Mouse (Mus musculus): ENCODE data around the gene Ubald2.

GRCm38 (mm10) chr11:116413631-116414022, 20.3 kb upstream of the Ubald2 start:
- no peak for TF ChIP-seq CTCF (IDR thresholded peaks at IDR 0.05; ENCODE audit: low read depth)
- no peak for TF ChIP-seq EP300 (IDR thresholded peaks at IDR 0.05; ENCODE audit: low read depth)

Measured in heart, postnatal 0 days (tissue).